Mouse (Mus musculus): ENCODE measurements at regions not wholly inside any gene's neighbourhood (a gene's known extent, or its start where the extent isn't known, plus 50 kb on each side); places are given as distances from the start of the nearest gene placed in this dataset.

- TF ChIP-seq CTCF (conservative IDR thresholded peaks at IDR 0.05; ENCODE audit: insufficient read depth, insufficient read length, low read depth, low read length) (no peak), POLR2A (IDR thresholded peaks at IDR 0.05; ENCODE audit: low read depth, low read length) (no peak)
Measured at GRCm38 (mm10) chr9:41700683-41701082, 423.4 kb downstream of the Sorl1 start.
